Mouse (Mus musculus) stomach, adult 2 months (tissue): Measurements from ENCODE around the gene Fam45a. TPM values are rescaled to one million over a fixed set of nuclear protein-coding genes. Genes with fewer than 3 reads are reported as not detected.

Experiments
- polyA plus RNA-seq: library from polyadenylated mRNA; depleted of rRNA; stranded (reverse); fragments of >200 nt; gene quantifications from 2 replicates; pipeline ENCODE4 v1.2.3, GENCODE M21; 2012; rRNA removed

Gene Fam45a
- polyA plus RNA-seq = 0.35 and 0.70 TPM in 2 replicates

GRCm38 (mm10) chr19:60811098-60812035 is at the start of gene Fam45a:
Gene Fam45a (plus strand): TSS chr19:60811585.

GRCm38 (mm10) chr19:60790551-60791161 is 20.7 kb upstream of the Fam45a start, which contains the start of gene Eif3a:
Gene Eif3a (minus strand): TSS chr19:60790658.

DNA sequence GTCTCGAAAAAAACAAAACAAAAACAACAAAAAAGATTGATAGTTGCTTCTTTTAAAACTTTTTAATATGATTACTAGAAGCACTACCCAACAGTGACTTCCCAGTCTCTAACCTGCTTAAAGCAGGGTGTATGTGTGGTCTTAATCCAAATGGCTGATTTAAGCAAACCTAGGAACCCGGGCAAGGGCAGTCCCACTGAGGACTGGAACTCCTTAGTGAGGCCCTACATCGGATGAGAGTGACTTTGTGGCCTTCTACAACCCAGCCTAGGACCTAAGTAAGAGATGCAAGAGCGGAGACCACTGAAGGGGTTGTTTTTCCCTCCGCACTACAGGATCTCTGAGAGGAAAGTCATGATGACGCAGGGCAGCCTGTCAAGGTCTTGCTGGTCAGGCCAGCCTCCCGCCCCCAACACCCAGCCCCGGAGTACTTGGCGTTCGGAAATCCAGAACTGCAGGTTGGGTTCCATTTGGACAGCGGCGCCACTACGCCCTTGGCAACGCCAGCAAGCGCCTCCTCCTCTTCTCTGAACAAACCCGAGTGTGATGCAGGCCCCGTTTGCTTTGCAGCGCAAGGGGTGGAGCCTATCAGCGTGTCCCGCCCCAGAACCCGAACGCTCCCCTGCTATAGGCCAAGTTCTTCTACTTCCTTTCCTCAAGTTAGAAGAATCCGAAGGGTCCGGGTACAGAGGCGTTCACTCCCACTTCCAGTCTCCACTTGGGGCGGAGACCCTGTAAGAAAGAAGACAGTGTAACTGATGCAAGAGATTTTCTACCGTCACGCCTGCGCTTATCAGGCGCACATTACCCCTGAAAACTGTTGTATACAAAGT is 49.7 kb downstream of the Fam45a start, which contains the start of gene Sfxn4:
Gene Sfxn4 (minus strand): TSS at position 612 of the 833 bp plus-strand sequence.

GRCm38 (mm10) chr19:60874064-60874694 is 62.8 kb downstream of the Fam45a start, which contains the start of gene Prdx3:
Gene Prdx3 (minus strand): TSS chr19:60874556.

Other genes with a start within 250 kb of the Fam45a start
- gene Cacul1, start 230.6 kb upstream of the Fam45a start, polyA plus RNA-seq = 3.1 and 4.5 TPM in 2 replicates
- 0.15 and 0.29 TPM in 2 replicates for gene Nanos1, start 55.6 kb upstream of the Fam45a start, polyA plus RNA-seq
- gene Eif3a, start 20.9 kb upstream of the Fam45a start, polyA plus RNA-seq = 3.4 and 7.5 TPM in 2 replicates
- 0.06 and 0.25 TPM in 2 replicates for gene Sfxn4, start 49.9 kb downstream of the Fam45a start, polyA plus RNA-seq
- gene Prdx3, start 63.0 kb downstream of the Fam45a start, polyA plus RNA-seq = 39.3 and 41.2 TPM in 2 replicates
- gene Grk5, start 78.2 kb downstream of the Fam45a start, polyA plus RNA-seq = 0.35 and 0.42 TPM in 2 replicates